Comparison of ENCODE assay signal across 26 mouse cellular contexts in genomic region chr6:34508016-34508415, GRCm38 (mm10). TPM values are rescaled to one million over a fixed set of nuclear protein-coding genes. Genes with fewer than 3 reads are reported as not detected.
DNase-seq lines count a peak whose midpoint lies in the region; ATAC-seq and TF ChIP-seq lines count a peak whose summit lies in the region.
"Had no signal": no experiment of that assay in that cellular context is flagged by ENCODE, and none has a peak within 500 bp of the region (broad histone marks: within the 10 kb centered on the region; RNA-seq: fewer than 3 reads in every experiment).

No protein-coding gene starts in this region.

- peak overlapping the region; percentile 27; the same call in 1 of the 2 replicates for H3K9ac ChIP-seq in liver, embryonic 14.5 days (replicated peaks)
- no peak overlapping the region for H3K9ac ChIP-seq in forebrain, embryonic 11.5 days (ENCODE audit: low read length)
- H3K9ac ChIP-seq: forebrain, postnatal 0 days; hindbrain, embryonic 15.5 days; midbrain, embryonic 15.5 days; neural tube, embryonic 12.5 days had no signal

- H3K27me3 ChIP-seq in liver, embryonic 14.5 days (ENCODE audit: control insufficient read depth, insufficient read depth, low read length), result no peaks in the 10 kb centered on the region
- H3K27me3 ChIP-seq in forebrain, embryonic 11.5 days (ENCODE audit: control insufficient read depth, insufficient read depth, low read length), result no peaks in the 10 kb centered on the region
- H3K27me3 ChIP-seq: hindbrain, embryonic 15.5 days; midbrain, embryonic 15.5 days; neural tube, embryonic 12.5 days had no signal

- H3K27ac ChIP-seq in layer of hippocampus, adult 2 months, result peak overlapping the region; percentile 37; the same call in 1 of the 2 replicates
- no peak overlapping the region; the same call in 1 of the 2 replicates for H3K27ac ChIP-seq in liver, embryonic 14.5 days
- H3K27ac ChIP-seq in forebrain, embryonic 11.5 days (ENCODE audit: low read depth, low read length), result no peak overlapping the region
- H3K27ac ChIP-seq: hindbrain, embryonic 10.5 days; hindbrain, embryonic 15.5 days; midbrain, embryonic 15.5 days; neural tube, embryonic 12.5 days; stomach, postnatal 0 days had no signal

- H3K4me1 ChIP-seq in liver, embryonic 14.5 days (replicated peaks; ENCODE audit: control insufficient read depth in 2 of 2, insufficient read depth in 2 of 2, low read length in 1 of 2), result peaks cover 24 to 48% of the 10 kb centered on the region in 2 experiments
- H3K4me1 ChIP-seq in forebrain, embryonic 11.5 days (replicated peaks; ENCODE audit: control insufficient read depth, insufficient read depth, low read length), result no peaks in the 10 kb centered on the region
- H3K4me1 ChIP-seq: hindbrain, embryonic 10.5 days; midbrain, embryonic 15.5 days; neural tube, embryonic 12.5 days had no signal

- peaks cover 12% of the 10 kb centered on the region for H3K36me3 ChIP-seq in liver, embryonic 14.5 days (replicated peaks; ENCODE audit: control insufficient read depth, insufficient read depth, low read depth)
- no peaks in the 10 kb centered on the region for H3K36me3 ChIP-seq in forebrain, embryonic 11.5 days (ENCODE audit: control insufficient read depth, insufficient read depth, low read length)
- H3K36me3 ChIP-seq: midbrain, embryonic 15.5 days had no signal

- H3K4me2 ChIP-seq in liver, embryonic 14.5 days (ENCODE audit: low read depth), result peak overlapping the region; percentile 49
- no peak overlapping the region for H3K4me2 ChIP-seq in forebrain, embryonic 11.5 days (ENCODE audit: low read depth, low read length, severe bottlenecking)
- H3K4me2 ChIP-seq: hindbrain, embryonic 15.5 days; midbrain, embryonic 15.5 days; neural tube, embryonic 12.5 days had no signal

- peak; percentile 85 for TF ChIP-seq EP300 in liver, embryonic 14.5 days (IDR thresholded peaks at IDR 0.05; ENCODE audit: low read depth)

- no peak overlapping the region for H3K4me3 ChIP-seq in layer of hippocampus, adult 2 months
- H3K4me3 ChIP-seq in liver, embryonic 14.5 days (ENCODE audit: insufficient read depth in 1 of 2, low read depth in 2 of 2, low read length in 2 of 2), result no peak overlapping the region
- H3K4me3 ChIP-seq in forebrain, embryonic 11.5 days (ENCODE audit: low read depth, low read length), result no peak overlapping the region
- H3K4me3 ChIP-seq: hindbrain, embryonic 10.5 days; hindbrain, embryonic 15.5 days; midbrain, embryonic 15.5 days; neural tube, embryonic 12.5 days had no signal

- no peak for DNase-seq in layer of hippocampus, adult 2 months (ENCODE audit: low spot score in 2 of 2)
- DNase-seq in layer of hippocampus, postnatal 14 days (ENCODE audit: low spot score in 2 of 2), result no peak
- peak; percentile 45 to 72 (median 61) for DNase-seq in liver, embryonic 14.5 days (ENCODE audit: low read depth in 3 of 3, low spot score in 3 of 3)
- no peak for DNase-seq in cerebellum, adult 9-11 months
- DNase-seq in natural killer cell, adult 2 months (ENCODE audit: low spot score in 2 of 2), result no peak
- no peak for DNase-seq in forebrain, embryonic 11.5 days (ENCODE audit: low spot score)
- DNase-seq: adrenal gland, adult 8-10 months; cerebellum, adult 11 months; cerebellum, adult 9-10 months; forebrain, postnatal 0 days; heart, postnatal 14 days; kidney, adult 11 months; kidney, postnatal 14 days; lung, postnatal 4 days; right cerebral cortex, postnatal 4 days; thymus, adult 18-20 months; thymus, postnatal 36 days had no signal

- 0 out of 2 replicates have a peak, but pooled peaks have one; percentile 47 for ATAC-seq in erythroid progenitor cell, adult 5-6 weeks (replicated peaks; ENCODE audit: low FRiP score, poor library complexity, severe bottlenecking)
- peak; percentile 76 for ATAC-seq in liver, embryonic 14.5 days (ENCODE audit: insufficient read depth)
- ATAC-seq in megakaryocyte-erythroid progenitor cell, adult 5-6 weeks (replicated peaks; ENCODE audit: low FRiP score, low TSS enrichment, poor library complexity, severe bottlenecking), result peak; percentile 75
- no peak for ATAC-seq in forebrain, embryonic 11.5 days (replicated peaks; ENCODE audit: low FRiP score)
- ATAC-seq: forebrain, postnatal 0 days; inflammation-experienced regulatory T-cells, adult 6 months; lung, postnatal 0 days; midbrain, embryonic 15.5 days had no signal

- 20% methylated on average over 4 of the region's 4 CpGs for WGBS in liver, embryonic 14.5 days (ENCODE audit: insufficient replicate concordance)
- WGBS in forebrain, embryonic 11.5 days, result 91% methylated on average over 4 of the region's 4 CpGs

- no peak for TF ChIP-seq CTCF in layer of hippocampus, adult 2 months (conservative IDR thresholded peaks at IDR 0.05)
- no peak for TF ChIP-seq CTCF in liver, embryonic 14.5 days (IDR thresholded peaks at IDR 0.05; ENCODE audit: low read depth)

- H3K9me3 ChIP-seq in liver, embryonic 14.5 days (ENCODE audit: control insufficient read depth, low read length), result no peaks in the 10 kb centered on the region
- no peaks in the 10 kb centered on the region for H3K9me3 ChIP-seq in forebrain, embryonic 11.5 days (ENCODE audit: control insufficient read depth, low read length)
- H3K9me3 ChIP-seq: hindbrain, embryonic 10.5 days; hindbrain, embryonic 15.5 days; midbrain, embryonic 15.5 days; neural tube, embryonic 12.5 days had no signal

RNA-seq across cellular contexts. Expression of gene Bpgm, which starts 32.0 kb away (rescaled TPM):
- 10 to 100 TPM; 69.8 to 70.9 TPM for total RNA-seq in layer of hippocampus, adult 2 months (2021)
- 10 to 100 TPM; 70.2 to 75.5 TPM for total RNA-seq in layer of hippocampus, postnatal 14 days (2021)
- 61.6 and 83.8 TPM in 2 replicates for total RNA-seq in erythroid progenitor cell, adult 5-6 weeks (2015; ENCODE audit: low replicate concordance)
- total RNA-seq in erythroid progenitor cell, adult 5-6 weeks (2017; ENCODE audit: low replicate concordance), result 139 and 182 TPM in 2 replicates
- 84.9 and 140 TPM in 2 replicates for polyA plus RNA-seq in liver, embryonic 14.5 days (2012; rRNA removed)
- 136 and 143 TPM in 2 replicates for polyA plus RNA-seq in liver, embryonic 14.5 days (2014; fragmentation: Nextera tagmentation; extraction: Ambion mirVana)
- 9.2 and 21.2 TPM in 2 replicates for total RNA-seq in megakaryocyte-erythroid progenitor cell, adult 5-6 weeks (2014; fragmentation: Nextera tagmentation)
- 17.1 and 26.4 TPM in 2 replicates for total RNA-seq in megakaryocyte-erythroid progenitor cell, adult 5-6 weeks (2017)
- 71.2 TPM in 2 replicates for polyA plus RNA-seq in forebrain, embryonic 11.5 days (2014; fragmentation: Nextera tagmentation; extraction: Ambion mirVana)

Comparison
In these comparisons a context has a peak if more than half of its experiments do, and no peak if none do; other contexts are left out.
1. DNase-seq: peak in liver, embryonic 14.5 days (3 of 3); none in layer of hippocampus, adult 2 months (0 of 2), layer of hippocampus, postnatal 14 days (0 of 2), cerebellum, adult 9-11 months (single experiment), natural killer cell, adult 2 months (0 of 2) and forebrain, embryonic 11.5 days (single experiment).